Mouse (Mus musculus): Measurements from ENCODE around the gene Ptprcap. TPM values are rescaled to one million over a fixed set of nuclear protein-coding genes. Genes with fewer than 3 reads are reported as not detected.
"Not testable (repeated sequence)": the region's sequence is repeated elsewhere in the genome, so short reads cannot be mapped to it uniquely, and the experiment has no call there.

Gene Ptprcap
- total RNA-seq, 2 experiments from 2014 or later, result 0.94 to 1.5 TPM

DNA sequence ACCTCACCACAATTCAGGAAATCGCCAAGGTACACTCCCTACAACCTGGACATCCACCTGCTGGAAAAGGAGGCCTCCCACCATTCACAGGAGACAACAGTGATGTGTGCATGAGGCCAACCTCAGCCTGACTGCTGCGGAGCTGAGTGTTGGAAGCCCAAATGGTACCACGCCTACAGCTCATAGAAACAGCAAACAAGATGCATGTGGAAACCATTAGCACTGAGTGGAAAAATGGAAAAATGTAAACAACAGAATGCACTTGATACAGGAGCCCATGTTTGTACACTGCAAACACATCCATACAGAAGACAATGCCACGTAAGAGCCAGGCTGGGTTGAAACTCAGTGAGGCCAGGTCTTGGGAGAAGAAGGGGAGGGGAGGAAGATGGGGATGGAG, 29.0 kb upstream of the Ptprcap start:
- DNase-seq (ENCODE audit: low spot score), result no peak
- intact Hi-C loops (cut with DNase I), result loop anchor here (5.0 kb wide), 1 partner anchor 103 kb away; no protein-coding TSS in a partner anchor

DNA sequence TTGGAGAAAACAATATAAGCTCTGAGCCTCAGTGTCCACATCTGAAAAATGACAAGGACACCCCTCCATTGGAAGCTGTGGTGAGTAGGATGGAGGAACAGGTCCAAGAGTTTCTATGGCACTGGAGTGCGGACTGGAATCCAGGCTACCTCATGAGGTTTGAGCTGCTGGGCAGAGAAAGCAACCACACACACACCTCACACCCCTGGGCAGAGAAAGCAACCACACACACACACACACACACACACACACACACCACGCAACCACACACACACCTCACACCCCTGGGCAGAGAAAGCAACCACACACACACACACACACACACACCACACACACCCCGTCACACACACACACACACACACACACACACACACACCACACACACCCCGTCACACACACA, 28.1 kb upstream of the Ptprcap start:
- intact Hi-C loops (cut with DNase I); DNase-seq (ENCODE audit: low spot score): not testable (repeated sequence)

DNA sequence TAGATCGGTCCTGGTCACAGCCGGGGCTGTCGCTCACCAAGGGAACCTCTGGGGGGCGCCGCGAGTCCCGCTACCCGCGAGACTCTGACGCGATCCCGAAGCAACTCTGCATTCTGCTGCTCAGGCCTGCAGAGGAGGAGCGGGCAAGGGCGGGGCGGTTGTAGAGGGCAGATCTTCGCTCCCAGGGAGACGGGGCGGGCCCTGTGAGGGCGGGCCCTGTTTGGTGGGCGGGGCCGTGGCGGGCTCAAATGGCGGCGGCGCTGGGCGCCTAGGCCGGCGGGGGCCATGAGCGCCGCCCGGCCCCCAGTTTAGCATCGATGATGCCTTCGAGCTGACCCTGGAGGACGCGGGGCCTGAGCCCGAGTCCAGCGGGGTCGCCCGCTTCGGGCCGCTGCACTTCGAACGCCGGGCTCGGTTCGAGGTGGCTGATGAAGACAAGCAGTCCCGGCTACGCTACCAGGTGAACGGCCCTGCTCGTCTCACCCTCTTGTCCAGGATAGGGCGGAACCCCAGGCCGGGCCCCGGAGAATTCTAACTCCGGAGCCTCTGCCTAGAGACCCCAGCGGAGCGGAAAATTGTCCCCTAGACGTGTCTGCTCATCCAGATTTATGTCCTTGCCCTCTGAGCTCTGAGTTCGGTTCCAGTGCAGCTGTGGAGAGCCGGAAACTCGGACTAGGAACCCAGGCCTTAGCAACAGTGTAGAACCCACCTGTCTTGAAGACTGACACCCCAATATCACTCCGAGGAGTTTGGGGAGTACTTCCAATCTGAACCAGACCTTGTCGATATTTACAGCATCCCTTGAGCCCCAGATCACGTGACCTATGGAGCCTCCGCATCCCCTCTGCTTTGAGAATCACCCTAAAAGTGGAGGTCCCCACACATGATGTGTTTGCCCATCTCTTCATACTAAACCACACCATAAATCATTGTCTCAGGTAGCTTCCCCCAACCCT, 27.4 kb upstream of the Ptprcap start, which contains the start of gene Aip:
Aip (minus strand) TSS at position 118 of the 956 bp plus-strand sequence.
- intact Hi-C loops (cut with DNase I), result loop anchor here (2.0 kb wide), 1 partner anchor 37 kb away; the partner anchor contains the start of gene Rps6kb2

GRCm38 (mm10) chr19:4126759-4127495, 26.5 kb upstream of the Ptprcap start:
- intact Hi-C loops (cut with DNase I), result loop anchor here (2.0 kb wide), 1 partner anchor 36 kb away; the partner anchor contains the start of gene Rps6kb2

More for the DNA sequence above, 27.4 kb upstream of the Ptprcap start, which contains the start of gene Aip:
- DNase-seq (ENCODE audit: low spot score), result peak; percentile 97

DNA sequence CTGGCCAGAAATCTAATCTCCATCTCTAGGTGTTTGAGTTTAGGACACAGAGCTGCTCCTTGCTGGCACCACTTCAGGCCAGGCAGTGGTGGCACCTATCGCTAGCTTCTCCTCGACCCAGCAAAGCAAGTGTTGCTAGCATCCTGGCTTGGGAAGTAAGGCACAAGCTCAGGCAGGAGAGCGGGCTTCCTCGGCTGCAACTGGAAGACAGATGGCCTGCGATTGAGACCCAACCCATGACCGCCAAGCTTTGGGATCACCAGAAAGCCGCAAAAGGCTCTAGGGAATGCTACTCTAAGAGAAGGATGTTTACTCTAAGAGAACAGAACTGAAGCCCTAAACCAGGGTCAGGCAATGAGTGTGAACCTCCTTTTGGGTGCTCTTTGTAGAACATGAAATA, 23.9 kb upstream of the Ptprcap start:
- no peak for DNase-seq (ENCODE audit: low spot score)
- intact Hi-C loops (cut with DNase I), result no loop called here

More at GRCm38 (mm10) chr19:4126759-4127495, 26.5 kb upstream of the Ptprcap start:
- DNase-seq (ENCODE audit: low spot score), result no peak

GRCm38 (mm10) chr19:4130106-4130505, 23.3 kb upstream of the Ptprcap start:
- intact Hi-C loops (cut with DNase I), result no loop called here
- DNase-seq (ENCODE audit: low spot score), result no peak

DNA sequence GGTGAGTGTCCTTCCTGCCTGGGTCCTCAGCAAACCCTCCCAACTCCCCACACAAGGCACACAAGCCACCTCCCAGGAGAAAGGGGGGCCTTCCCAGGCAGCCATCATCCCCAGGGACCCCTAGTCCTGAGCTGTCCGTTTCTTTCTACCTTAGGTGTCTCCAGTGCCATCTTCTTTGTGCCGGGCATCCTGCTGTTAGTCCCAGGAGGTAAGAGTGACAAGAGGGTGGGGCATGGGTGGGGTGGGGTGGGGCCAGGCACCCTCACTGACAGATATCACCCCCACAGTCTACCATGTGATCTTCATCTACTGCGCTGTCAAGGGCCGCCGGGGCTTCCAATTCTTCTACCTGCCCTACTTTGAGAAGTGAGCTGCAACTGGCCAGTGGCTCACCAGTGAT, 22.3 kb upstream of the Ptprcap start:
- intact Hi-C loops (cut with DNase I), result no loop called here

GRCm38 (mm10) chr19:4131768-4132167, 21.6 kb upstream of the Ptprcap start:
- DNase-seq (ENCODE audit: low spot score), result no peak
- intact Hi-C loops (cut with DNase I), result no loop called here

More for the DNA sequence above, 22.3 kb upstream of the Ptprcap start:
- DNase-seq (ENCODE audit: low spot score), result no peak

- intact Hi-C loops (cut with DNase I), result no loop called here
- no peak for DNase-seq (ENCODE audit: low spot score)
These were observed 19.1 kb upstream of the Ptprcap start for GRCm38 (mm10) chr19:4134354-4134753.

GRCm38 (mm10) chr19:4135229-4135962, 18.0 kb upstream of the Ptprcap start:
- intact Hi-C loops (cut with DNase I); DNase-seq (ENCODE audit: low spot score): not testable (repeated sequence)

- DNase-seq (ENCODE audit: low spot score); intact Hi-C loops (cut with DNase I): not testable (repeated sequence)
These were observed 17.4 kb upstream of the Ptprcap start for GRCm38 (mm10) chr19:4135963-4136345.

DNA sequence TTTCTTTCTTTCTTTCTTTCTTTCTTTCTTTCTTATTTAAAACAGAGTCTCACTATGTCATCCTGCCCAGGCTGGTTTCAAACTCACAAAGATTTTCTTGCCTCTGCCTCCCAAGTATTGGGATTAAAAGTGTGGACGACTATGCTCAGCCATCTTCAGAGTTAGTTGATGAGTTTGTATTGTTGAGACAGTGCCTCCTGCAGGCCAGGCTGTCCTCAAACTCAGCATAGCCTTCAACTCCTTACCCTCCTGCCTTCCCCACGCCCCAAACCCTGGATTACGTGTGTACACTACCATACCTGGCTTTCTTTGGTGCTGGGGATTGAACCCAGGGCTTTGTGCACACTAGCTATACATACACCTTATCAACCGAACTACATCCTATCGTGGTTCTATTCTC, 16.9 kb upstream of the Ptprcap start:
- intact Hi-C loops (cut with DNase I), result no loop called here
- DNase-seq (ENCODE audit: low spot score), result no peak

- DNase-seq (ENCODE audit: low spot score), result no peak
- intact Hi-C loops (cut with DNase I), result no loop called here
These were observed 15.5 kb upstream of the Ptprcap start for GRCm38 (mm10) chr19:4137913-4138312.

DNA sequence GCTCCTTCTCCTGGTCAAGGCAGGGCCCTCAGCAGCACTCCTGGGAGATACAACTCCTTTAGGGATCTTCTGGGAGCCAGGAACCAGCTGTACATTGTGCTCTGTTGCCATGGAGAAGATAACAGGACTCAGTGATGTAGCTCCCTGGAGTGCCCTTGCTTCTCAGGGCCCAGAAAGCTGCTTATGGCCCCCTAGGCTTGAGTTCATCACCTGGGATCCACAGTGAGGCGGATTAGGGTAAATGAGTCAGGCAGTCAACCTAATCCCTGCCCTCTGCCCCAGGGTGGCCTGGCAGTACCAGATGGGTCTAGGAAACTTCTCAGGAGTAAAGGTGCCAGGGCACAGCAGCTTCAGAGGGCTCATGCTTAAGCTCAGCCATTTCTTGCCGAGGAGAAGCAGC, 14.0 kb upstream of the Ptprcap start, which contains the start of gene Gpr152:
Gpr152 (plus strand) TSS at position 342 of the 400 bp plus-strand sequence.
- intact Hi-C loops (cut with DNase I), result no loop called here
- no peak for DNase-seq (ENCODE audit: low spot score)

DNA sequence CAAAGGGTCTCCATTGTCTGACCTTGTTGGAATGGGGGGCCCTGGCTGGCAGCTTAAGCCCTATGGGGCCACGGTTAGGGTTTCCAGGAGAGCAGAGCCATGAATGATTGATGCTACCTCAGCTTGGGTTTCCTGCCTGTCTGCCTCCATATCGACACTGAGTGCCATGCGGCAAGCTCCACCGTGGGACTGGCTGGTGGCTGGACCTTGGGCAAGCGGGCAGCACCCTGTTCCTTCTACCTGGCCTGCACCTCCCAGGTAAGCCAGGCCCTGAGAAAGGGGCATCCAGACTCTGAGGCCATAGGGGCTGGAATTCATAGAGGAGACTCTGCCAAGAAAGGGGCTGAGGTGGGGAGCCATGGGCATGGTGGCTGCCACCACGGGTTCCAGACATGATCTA, 13.3 kb upstream of the Ptprcap start:
- intact Hi-C loops (cut with DNase I), result no loop called here
- DNase-seq (ENCODE audit: low spot score), result no peak

DNA sequence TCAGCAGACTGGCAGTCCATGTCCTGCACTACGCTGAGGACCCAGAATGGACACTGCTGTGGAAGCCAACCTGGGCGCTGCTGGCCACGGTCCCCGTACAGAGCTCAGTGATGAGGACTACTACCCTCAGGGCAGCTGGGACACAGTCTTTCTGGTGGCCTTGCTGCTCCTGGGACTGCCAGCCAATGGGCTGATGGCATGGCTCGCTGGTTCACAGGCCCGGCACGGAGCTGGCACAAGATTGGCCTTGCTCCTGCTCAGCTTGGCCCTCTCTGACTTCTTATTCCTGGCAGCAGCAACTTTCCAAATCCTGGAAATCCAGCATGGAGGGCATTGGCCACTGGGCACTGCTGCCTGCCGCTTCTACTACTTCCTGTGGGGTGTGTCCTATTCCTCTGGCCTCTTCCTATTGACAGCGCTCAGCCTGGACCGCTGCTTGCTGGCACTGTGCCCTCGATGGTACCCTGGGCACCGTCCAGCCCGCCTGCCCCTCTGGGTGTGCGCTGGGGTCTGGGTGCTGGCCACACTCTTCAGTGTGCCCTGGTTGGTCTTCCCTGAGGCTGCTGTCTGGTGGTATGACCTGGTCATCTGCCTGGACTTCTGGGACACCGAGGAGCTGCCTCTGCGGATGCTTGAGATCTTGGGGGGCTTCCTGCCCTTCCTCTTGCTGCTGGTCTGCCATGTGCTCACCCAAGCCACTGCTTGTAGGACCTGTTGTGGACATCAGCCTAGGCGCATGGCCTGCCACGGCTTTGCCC, 10.8 kb upstream of the Ptprcap start:
- intact Hi-C loops (cut with DNase I), result no loop called here
- DNase-seq (ENCODE audit: low spot score), result no peak

DNA sequence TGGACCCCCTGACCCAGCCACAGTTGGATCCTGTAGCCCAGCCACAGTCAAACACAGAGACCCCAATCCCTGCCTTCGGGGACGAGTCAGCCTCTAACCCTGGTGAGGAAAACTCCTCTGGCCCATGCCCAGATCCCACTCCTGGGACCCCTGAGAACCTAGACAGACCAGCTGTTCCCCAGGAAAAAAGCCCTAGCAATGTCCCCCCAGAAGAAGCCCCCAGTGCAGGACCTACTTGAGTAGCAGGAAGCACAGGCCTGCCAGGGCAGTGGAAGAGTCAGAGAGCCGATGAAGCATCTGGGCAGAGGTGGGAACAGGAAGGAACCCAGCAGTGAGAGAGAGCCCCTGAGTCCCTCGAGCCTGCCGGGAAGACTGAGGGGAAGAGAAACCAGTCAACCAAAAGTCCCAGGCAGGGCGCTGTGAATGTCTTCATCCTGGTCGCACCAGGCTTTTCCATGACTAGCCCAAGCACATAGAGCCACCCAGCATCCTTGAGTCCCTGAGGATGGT, 9.6 kb upstream of the Ptprcap start, which contains the start of gene Cabp4:
Cabp4 (minus strand) TSS at position 275 of the 510 bp plus-strand sequence.
- intact Hi-C loops (cut with DNase I), result no loop called here
- no peak for DNase-seq (ENCODE audit: low spot score)

DNA sequence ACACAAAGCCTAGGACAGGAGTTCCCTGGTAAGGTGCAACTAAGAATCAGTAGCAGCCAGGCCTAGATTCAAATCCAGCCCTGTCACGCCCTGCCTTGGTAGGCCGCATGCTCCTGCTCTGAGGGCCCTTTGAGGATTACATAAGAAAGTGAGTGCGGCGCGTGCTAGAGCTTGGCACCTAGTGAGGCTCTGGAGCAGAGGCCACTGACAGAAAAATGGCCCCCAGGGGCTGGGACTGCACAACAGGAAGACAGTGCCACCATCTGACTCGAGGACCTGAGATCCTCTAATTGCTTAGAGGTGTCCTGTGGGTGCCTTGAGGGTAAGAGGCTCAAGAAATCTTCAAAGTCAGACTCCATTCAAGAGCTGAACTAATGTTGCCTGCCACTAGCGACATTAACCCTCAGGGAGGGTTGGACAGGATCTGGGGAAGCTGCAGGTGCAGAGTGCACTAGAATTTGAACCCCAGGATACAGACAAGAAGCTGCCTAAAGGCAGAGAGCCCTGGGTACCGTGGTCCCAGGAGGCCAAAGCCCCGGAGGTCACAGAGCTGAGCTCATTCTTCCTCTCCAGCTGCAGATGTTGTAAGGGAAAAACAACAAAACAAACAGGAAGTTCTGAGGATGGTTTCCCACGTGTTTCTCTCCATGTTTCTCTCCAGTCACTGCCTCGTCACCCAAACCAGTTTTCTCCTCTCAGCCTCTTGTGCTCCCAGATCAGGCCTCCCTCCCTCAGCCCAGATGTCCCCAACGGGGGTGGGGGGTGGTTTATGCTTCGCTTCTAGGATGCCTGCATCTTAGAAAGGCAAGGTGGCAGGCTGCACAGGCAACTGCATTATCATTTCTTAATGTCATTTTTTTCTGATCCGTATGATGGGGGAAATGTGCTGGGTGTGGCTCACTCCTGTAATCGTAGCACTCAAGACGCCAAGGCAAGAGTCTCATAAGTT, 8.6 kb upstream of the Ptprcap start:
- intact Hi-C loops (cut with DNase I), result no loop called here
- DNase-seq (ENCODE audit: low spot score), result no peak

Data from heart, postnatal 25 days (tissue).